Mouse (Mus musculus): ENCODE measurements around the gene Pklr. TPM values are rescaled to one million over a fixed set of nuclear protein-coding genes. Genes with fewer than 3 reads are reported as not detected.

Pklr gene
- polyA plus RNA-seq, 1 experiment from 2014 or later: 2.1 TPM

- 56% methylated on average over 18 of the region's 18 CpGs for WGBS
Observed at GRCm38 (mm10) chr3:89187690-89188477, 51.9 kb downstream of the Pklr start.

GRCm38 (mm10) chr3:89188478-89188875 lies 52.5 kb downstream of the Pklr start:
- Histone ChIP-seq H3K9ac (ENCODE audit: low read length) (no peak overlapping the region), H3K27me3 (ENCODE audit: control insufficient read depth, insufficient read depth, low read length) (no peaks in the 10 kb centered on the region), H3K27ac (ENCODE audit: low read depth, low read length) (no peak overlapping the region), H3K9me3 (ENCODE audit: control insufficient read depth, low read length) (no peaks in the 10 kb centered on the region), H3K4me1 (replicated peaks; ENCODE audit: control insufficient read depth, insufficient read depth, low read length) (peaks cover 21% of the 10 kb centered on the region), H3K4me3 (ENCODE audit: low read depth, low read length) (no peak overlapping the region), H3K4me2 (ENCODE audit: low read depth, low read length, severe bottlenecking) (no peak overlapping the region), H3K36me3 (ENCODE audit: control insufficient read depth, insufficient read depth, low read length) (no peaks in the 10 kb centered on the region)
- DNase-seq (ENCODE audit: low spot score) (no peak), ATAC-seq (replicated peaks; ENCODE audit: low FRiP score) (no peak)
- WGBS: 63% methylated on average over 12 of the region's 12 CpGs

More at GRCm38 (mm10) chr3:89187690-89188477, 51.9 kb downstream of the Pklr start:
- no peak for ATAC-seq (replicated peaks; ENCODE audit: low FRiP score)
- DNase-seq (ENCODE audit: low spot score): no peak
- peaks cover 23% of the 10 kb centered on the region for H3K4me1 ChIP-seq (replicated peaks; ENCODE audit: control insufficient read depth, insufficient read depth, low read length)
- no peak overlapping the region for H3K4me3 ChIP-seq (ENCODE audit: low read depth, low read length)
- no peaks in the 10 kb centered on the region for H3K27me3 ChIP-seq (ENCODE audit: control insufficient read depth, insufficient read depth, low read length)
- no peaks in the 10 kb centered on the region for H3K36me3 ChIP-seq (ENCODE audit: control insufficient read depth, insufficient read depth, low read length)
- H3K27ac ChIP-seq (ENCODE audit: low read depth, low read length): no peak overlapping the region
- H3K9me3 ChIP-seq (ENCODE audit: control insufficient read depth, low read length): no peaks in the 10 kb centered on the region
- H3K9ac ChIP-seq (ENCODE audit: low read length): peak overlapping the region; percentile 27; the same call in 1 of the 2 replicates
- H3K4me2 ChIP-seq (ENCODE audit: low read depth, low read length, severe bottlenecking): no peak overlapping the region

GRCm38 (mm10) chr3:89190436-89190835 lies 54.5 kb downstream of the Pklr start:
- no peaks in the 10 kb centered on the region for H3K36me3 ChIP-seq (ENCODE audit: control insufficient read depth, insufficient read depth, low read length)
- no peaks in the 10 kb centered on the region for H3K9me3 ChIP-seq (ENCODE audit: control insufficient read depth, low read length)
- 90% methylated on average over 8 of the region's 8 CpGs for WGBS
- ATAC-seq (replicated peaks; ENCODE audit: low FRiP score) (no peak), DNase-seq (ENCODE audit: low spot score) (no peak)
- H3K27me3 ChIP-seq (ENCODE audit: control insufficient read depth, insufficient read depth, low read length): no peaks in the 10 kb centered on the region
- H3K4me2 ChIP-seq (ENCODE audit: low read depth, low read length, severe bottlenecking): no peak overlapping the region
- no peak overlapping the region for H3K27ac ChIP-seq (ENCODE audit: low read depth, low read length)
- no peak overlapping the region for H3K9ac ChIP-seq (ENCODE audit: low read length)
- H3K4me3 ChIP-seq (ENCODE audit: low read depth, low read length): no peak overlapping the region
- H3K4me1 ChIP-seq (replicated peaks; ENCODE audit: control insufficient read depth, insufficient read depth, low read length): peaks cover 11% of the 10 kb centered on the region

- 81% methylated on average over 1 of the region's 1 CpGs for WGBS
- no peak for DNase-seq (ENCODE audit: low spot score)
Observed at GRCm38 (mm10) chr3:89193351-89193750, 57.4 kb downstream of the Pklr start.

GRCm38 (mm10) chr3:89193853-89194252 lies 57.9 kb downstream of the Pklr start:
- no peak for ATAC-seq (replicated peaks; ENCODE audit: low FRiP score)
- 84% methylated on average over 2 of the region's 2 CpGs for WGBS

More at GRCm38 (mm10) chr3:89193351-89193750, 57.4 kb downstream of the Pklr start:
- Histone ChIP-seq H3K9ac (ENCODE audit: low read length) (no peak overlapping the region), H3K4me2 (ENCODE audit: low read depth, low read length, severe bottlenecking) (no peak overlapping the region), H3K27ac (ENCODE audit: low read depth, low read length) (no peak overlapping the region), H3K9me3 (ENCODE audit: control insufficient read depth, low read length) (no peaks in the 10 kb centered on the region), H3K36me3 (ENCODE audit: control insufficient read depth, insufficient read depth, low read length) (no peaks in the 10 kb centered on the region), H3K4me1 (replicated peaks; ENCODE audit: control insufficient read depth, insufficient read depth, low read length) (peaks cover 2% of the 10 kb centered on the region), H3K27me3 (ENCODE audit: control insufficient read depth, insufficient read depth, low read length) (no peaks in the 10 kb centered on the region), H3K4me3 (ENCODE audit: low read depth, low read length) (no peak overlapping the region)
- no peak for ATAC-seq (replicated peaks; ENCODE audit: low FRiP score)

More at GRCm38 (mm10) chr3:89193853-89194252, 57.9 kb downstream of the Pklr start:
- H3K36me3 ChIP-seq (ENCODE audit: control insufficient read depth, insufficient read depth, low read length): no peaks in the 10 kb centered on the region
- no peaks in the 10 kb centered on the region for H3K27me3 ChIP-seq (ENCODE audit: control insufficient read depth, insufficient read depth, low read length)
- no peak overlapping the region for H3K9ac ChIP-seq (ENCODE audit: low read length)
- no peak for DNase-seq (ENCODE audit: low spot score)
- H3K4me2 ChIP-seq (ENCODE audit: low read depth, low read length, severe bottlenecking): no peak overlapping the region
- H3K9me3 ChIP-seq (ENCODE audit: control insufficient read depth, low read length): no peaks in the 10 kb centered on the region
- no peak overlapping the region for H3K27ac ChIP-seq (ENCODE audit: low read depth, low read length)
- no peak overlapping the region for H3K4me3 ChIP-seq (ENCODE audit: low read depth, low read length)
- peaks cover 2% of the 10 kb centered on the region for H3K4me1 ChIP-seq (replicated peaks; ENCODE audit: control insufficient read depth, insufficient read depth, low read length)

Other genes starting within 250 kb of the Pklr start
- 53.5 and 54.2 TPM in 2 replicates for gene Msto1, start 222.1 kb upstream of the Pklr start, polyA plus RNA-seq (2014; fragmentation: Nextera tagmentation; extraction: Ambion mirVana)
- 17.4 and 20.7 TPM in 2 replicates for gene Ash1l, start 185.5 kb upstream of the Pklr start, polyA plus RNA-seq (2014; fragmentation: Nextera tagmentation; extraction: Ambion mirVana)
- 134 and 146 TPM in 2 replicates for gene Dap3, start 185.0 kb upstream of the Pklr start, polyA plus RNA-seq (2014; fragmentation: Nextera tagmentation; extraction: Ambion mirVana)
- gene Rusc1, start 42.8 kb upstream of the Pklr start, polyA plus RNA-seq (2014; fragmentation: Nextera tagmentation; extraction: Ambion mirVana): 23.9 and 24.5 TPM in 2 replicates
- gene Gm43738, start 35.0 kb upstream of the Pklr start, polyA plus RNA-seq (2014; fragmentation: Nextera tagmentation; extraction: Ambion mirVana): not detected in 2 replicates
- gene Fdps, start 34.2 kb upstream of the Pklr start, polyA plus RNA-seq (2014; fragmentation: Nextera tagmentation; extraction: Ambion mirVana): 332 and 356 TPM in 2 replicates
- 6.3 and 6.7 TPM in 2 replicates for gene Hcn3, start 24.1 kb downstream of the Pklr start, polyA plus RNA-seq (2014; fragmentation: Nextera tagmentation; extraction: Ambion mirVana)
- 34.7 and 40.8 TPM in 2 replicates for gene Clk2, start 28.7 kb downstream of the Pklr start, polyA plus RNA-seq (2014; fragmentation: Nextera tagmentation; extraction: Ambion mirVana)
- 92.5 and 107 TPM in 2 replicates for gene Scamp3, start 41.3 kb downstream of the Pklr start, polyA plus RNA-seq (2014; fragmentation: Nextera tagmentation; extraction: Ambion mirVana)
- 26.3 and 27.8 TPM in 2 replicates for gene Fam189b, start 47.0 kb downstream of the Pklr start, polyA plus RNA-seq (2014; fragmentation: Nextera tagmentation; extraction: Ambion mirVana)
- gene Gba, start 66.8 kb downstream of the Pklr start, polyA plus RNA-seq (2014; fragmentation: Nextera tagmentation; extraction: Ambion mirVana): 32.4 and 37.7 TPM in 2 replicates
- 63.3 and 69.9 TPM in 2 replicates for gene Thbs3, start 79.0 kb downstream of the Pklr start, polyA plus RNA-seq (2014; fragmentation: Nextera tagmentation; extraction: Ambion mirVana)
- 194 and 213 TPM in 2 replicates for gene Mtx1, start 90.9 kb downstream of the Pklr start, polyA plus RNA-seq (2014; fragmentation: Nextera tagmentation; extraction: Ambion mirVana)
- 2.0 and 3.4 TPM in 2 replicates for gene Muc1, start 92.9 kb downstream of the Pklr start, polyA plus RNA-seq (2014; fragmentation: Nextera tagmentation; extraction: Ambion mirVana)
- gene Krtcap2, start 109.8 kb downstream of the Pklr start, polyA plus RNA-seq (2014; fragmentation: Nextera tagmentation; extraction: Ambion mirVana): 237 and 252 TPM in 2 replicates
- 11.9 and 13.5 TPM in 2 replicates for gene Trim46, start 110.2 kb downstream of the Pklr start, polyA plus RNA-seq (2014; fragmentation: Nextera tagmentation; extraction: Ambion mirVana)
- 79.0 and 83.9 TPM in 2 replicates for gene Dpm3, start 123.2 kb downstream of the Pklr start, polyA plus RNA-seq (2014; fragmentation: Nextera tagmentation; extraction: Ambion mirVana)
- gene Slc50a1, start 134.4 kb downstream of the Pklr start, polyA plus RNA-seq (2014; fragmentation: Nextera tagmentation; extraction: Ambion mirVana): 28.4 and 31.8 TPM in 2 replicates
- 10.8 and 11.4 TPM in 2 replicates for gene Efna1, start 145.0 kb downstream of the Pklr start, polyA plus RNA-seq (2014; fragmentation: Nextera tagmentation; extraction: Ambion mirVana)
- gene Efna3, start 186.8 kb downstream of the Pklr start, polyA plus RNA-seq (2014; fragmentation: Nextera tagmentation; extraction: Ambion mirVana): 6.6 and 7.7 TPM in 2 replicates
- gene Efna4, start 201.9 kb downstream of the Pklr start, polyA plus RNA-seq (2014; fragmentation: Nextera tagmentation; extraction: Ambion mirVana): 17.1 and 20.7 TPM in 2 replicates
- 27.9 and 28.4 TPM in 2 replicates for gene Adam15, start 213.9 kb downstream of the Pklr start, polyA plus RNA-seq (2014; fragmentation: Nextera tagmentation; extraction: Ambion mirVana)
- 0.13 TPM in 1 of 2 replicates, not detected in the other for gene Dcst2, start 225.8 kb downstream of the Pklr start, polyA plus RNA-seq (2014; fragmentation: Nextera tagmentation; extraction: Ambion mirVana)
- gene Dcst1, start 229.1 kb downstream of the Pklr start, polyA plus RNA-seq (2014; fragmentation: Nextera tagmentation; extraction: Ambion mirVana): 0.08 and 0.15 TPM in 2 replicates

All from forebrain, embryonic 11.5 days (tissue).